Mouse (Mus musculus): Measurements from ENCODE around the gene Rnase4.

Gene Rnase4

DNA sequence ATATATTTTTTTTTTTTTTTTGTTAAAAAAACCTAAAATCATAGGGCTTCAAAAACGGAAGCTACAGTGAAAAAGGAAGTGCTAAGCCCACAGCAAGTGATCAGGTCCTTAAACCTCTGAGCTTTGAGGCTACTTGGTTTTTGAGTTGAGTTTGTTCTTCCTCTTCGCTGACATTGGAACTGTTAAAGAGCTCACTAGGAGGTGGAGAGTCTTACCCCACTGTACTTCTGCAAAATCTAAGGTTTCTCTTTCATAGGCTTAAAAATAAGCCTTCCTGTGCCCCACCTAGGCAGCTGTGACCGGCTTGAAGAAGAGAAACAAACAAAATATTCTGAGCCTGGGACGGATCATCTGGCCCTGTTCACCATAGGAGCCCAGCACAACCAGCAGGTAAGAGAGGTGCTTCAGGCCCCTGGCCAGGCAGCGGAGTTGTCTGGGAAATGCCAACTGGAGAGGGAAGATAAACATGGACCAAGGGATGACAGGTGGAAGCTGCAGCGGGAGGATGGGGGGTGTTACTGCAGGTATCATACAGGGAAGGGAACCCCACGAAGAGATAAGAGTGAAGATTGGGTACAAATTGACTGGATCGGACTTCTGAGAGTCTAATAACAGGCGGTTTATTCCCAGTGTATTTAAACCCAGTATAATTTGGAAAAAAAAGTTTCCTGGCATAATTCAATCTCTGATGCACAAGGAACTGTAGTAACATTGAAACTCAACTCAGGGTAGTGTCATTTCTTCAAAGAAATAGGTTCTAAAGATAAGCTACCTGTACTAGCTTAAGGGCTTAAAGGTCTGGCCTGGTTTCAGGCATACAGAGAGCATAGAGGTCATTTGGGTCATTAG lies 38.1 kb downstream of the Rnase4 start:
- DNase-seq (ENCODE audit: low spot score in 2 of 2), result no peak

DNA sequence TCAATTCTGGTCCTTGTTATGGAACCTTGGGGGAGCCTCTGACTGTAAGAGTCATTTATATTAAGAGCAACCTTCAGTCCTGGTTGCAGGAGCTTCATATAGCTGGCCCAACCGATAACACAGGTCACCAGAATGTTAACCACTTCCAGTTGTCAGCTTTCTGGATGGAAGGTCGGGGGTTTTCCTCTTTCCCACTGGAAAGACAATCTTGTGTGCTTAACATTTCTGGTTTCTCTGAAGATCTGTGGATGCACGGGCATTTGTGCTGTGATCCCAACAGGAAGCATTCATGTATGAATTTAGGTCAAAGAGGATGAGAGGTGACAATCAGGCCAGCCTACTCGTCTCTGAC lies 38.7 kb downstream of the Rnase4 start:
- no peak for DNase-seq (ENCODE audit: low spot score in 2 of 2)

DNA sequence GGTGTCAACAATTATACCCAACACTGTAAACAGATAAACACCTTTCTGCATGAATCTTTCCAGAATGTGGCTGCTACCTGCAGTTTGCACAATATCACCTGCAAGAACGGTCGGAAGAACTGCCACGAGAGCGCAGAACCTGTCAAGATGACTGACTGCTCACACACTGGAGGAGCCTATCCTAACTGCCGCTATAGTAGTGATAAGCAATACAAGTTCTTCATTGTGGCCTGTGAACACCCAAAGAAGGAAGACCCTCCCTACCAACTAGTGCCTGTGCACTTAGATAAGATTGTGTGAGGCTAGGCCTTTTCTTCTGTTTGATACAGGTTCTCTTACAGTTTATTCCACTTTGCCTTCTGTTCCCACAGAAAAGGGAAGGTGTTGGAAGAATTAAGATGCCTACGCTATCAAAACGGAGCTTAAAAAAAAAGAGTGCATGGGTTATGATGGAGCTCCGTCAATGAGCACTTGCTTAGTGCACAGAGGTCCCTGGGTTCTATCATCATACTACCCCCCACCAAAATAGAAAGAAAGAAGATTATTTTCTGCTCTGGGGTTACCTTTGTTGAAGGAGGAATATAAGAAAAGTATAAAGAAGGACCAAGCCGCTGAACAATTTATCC lies 39.6 kb downstream of the Rnase4 start:
- no peak for DNase-seq (ENCODE audit: low spot score in 2 of 2)

DNA sequence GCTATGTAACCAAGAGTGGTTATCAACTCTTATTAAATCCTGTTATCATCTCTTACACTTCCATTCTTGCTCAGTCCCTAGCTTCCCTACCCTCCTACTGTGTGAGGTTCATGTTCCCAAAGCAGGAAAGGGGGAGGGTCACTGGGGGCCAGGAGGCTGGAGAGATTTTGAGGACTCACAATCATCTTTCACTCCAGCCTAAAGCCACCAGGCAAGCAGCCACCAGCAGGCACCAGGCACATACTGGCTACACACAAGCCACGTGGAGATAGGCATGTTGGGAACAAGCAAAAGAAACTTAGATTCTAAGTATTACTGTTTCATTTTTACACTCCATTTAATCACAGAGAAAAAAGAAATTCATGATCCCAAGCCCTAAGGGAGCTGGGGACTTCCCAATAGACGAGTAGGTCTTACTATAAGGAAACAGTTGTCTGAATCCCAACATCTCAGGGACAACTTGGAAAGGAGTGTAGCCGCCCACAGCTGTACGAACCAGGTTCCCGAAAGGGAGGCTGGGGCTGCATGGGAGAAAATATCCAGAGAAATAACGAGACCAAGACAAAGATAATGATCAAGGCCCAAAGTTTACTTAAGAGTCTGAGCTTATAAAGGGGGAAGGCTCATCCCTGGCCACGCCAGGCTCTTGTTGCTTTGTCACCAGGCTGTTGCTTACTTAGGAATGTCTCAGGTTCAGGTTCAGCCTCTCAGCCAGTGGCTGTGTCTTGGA lies 40.4 kb downstream of the Rnase4 start:
- DNase-seq (ENCODE audit: low spot score in 2 of 2), result no peak

DNA sequence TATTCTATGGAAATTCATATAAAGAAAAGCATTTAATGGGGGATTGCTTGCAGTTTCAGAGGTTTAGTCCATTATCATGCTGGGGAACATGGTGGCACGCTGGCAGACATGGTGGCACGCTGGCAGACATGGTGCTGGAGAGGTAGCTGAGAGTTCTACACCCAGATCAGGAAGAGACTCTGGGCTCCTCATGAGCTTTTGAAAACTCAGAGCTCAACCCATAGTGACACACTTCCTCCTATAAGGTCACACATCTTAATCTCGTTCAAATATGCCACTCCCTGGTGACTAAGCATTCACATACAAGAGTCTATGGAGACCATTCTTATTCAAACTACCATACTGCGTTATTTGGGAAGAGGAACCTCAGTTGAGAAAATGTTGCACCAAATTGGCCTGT lies 41.5 kb downstream of the Rnase4 start:
- DNase-seq (ENCODE audit: low spot score in 2 of 2), result no peak

DNA sequence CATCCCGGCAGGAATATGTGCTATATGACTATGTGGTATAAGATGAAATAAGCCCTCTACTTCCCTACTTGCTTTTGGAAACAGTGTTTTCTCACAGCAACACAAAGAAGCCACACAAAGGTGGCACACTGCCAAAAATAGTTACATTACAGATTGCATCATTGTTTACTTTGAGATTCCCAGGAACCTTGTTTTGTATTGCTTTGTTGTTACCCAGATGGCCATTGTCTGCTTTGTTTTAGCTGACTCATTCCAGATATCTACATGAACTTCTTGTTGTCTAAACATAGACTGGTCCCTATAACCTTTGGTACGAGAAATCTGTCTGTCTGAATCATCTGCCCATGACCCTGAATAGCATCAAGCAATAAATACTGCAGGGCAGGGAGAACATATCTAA lies 49.5 kb downstream of the Rnase4 start:
- DNase-seq (ENCODE audit: low spot score in 2 of 2), result no peak

- no peak for DNase-seq (ENCODE audit: low spot score in 2 of 2)
Measured at GRCm38 (mm10) chr14:51142119-51142518, 51.2 kb downstream of the Rnase4 start.

DNA sequence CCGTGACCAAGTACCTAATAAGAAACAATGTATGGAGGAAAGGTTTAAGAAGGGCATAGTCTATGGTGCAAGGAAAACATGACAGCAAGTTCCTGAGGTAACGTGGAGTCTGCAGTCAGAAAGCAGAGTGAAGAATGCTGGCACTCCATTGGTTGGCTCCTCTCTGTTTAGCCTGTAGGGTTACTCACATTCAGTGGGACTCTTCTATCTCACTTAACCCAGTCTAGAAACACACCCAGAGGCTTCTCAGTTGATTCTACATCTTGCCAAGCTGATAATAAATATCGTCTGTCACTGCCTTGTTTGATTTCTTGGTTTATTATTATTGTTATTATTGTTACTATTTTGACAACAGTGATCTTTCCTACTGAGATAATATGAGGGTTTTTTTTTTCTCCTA lies 51.7 kb downstream of the Rnase4 start:
- no peak for DNase-seq (ENCODE audit: low spot score in 2 of 2)

DNA sequence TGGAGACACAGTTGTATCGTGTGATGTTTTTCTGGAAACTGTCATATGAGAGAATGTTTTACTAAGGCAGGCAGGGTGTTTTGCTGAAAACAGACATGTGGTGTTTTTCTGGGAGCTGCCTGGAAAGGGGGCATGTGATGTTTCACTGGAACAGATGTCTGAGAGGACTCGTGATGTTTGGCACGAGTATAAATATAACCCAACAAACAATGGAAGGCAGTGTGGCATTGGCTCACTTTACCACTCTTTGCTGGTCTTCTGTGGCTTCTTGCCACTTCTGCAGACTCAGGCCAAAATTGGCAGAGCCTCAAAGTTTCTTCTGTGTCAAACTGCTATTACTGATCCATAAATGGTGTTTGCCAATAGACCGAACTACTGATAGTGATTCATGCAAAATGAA lies 52.4 kb downstream of the Rnase4 start:
- DNase-seq (ENCODE audit: low spot score in 2 of 2), result no peak

GRCm38 (mm10) chr14:51143937-51144336 lies 53.1 kb downstream of the Rnase4 start:
- DNase-seq (ENCODE audit: low spot score in 2 of 2), result no peak

GRCm38 (mm10) chr14:51144451-51144850 lies 53.6 kb downstream of the Rnase4 start:
- DNase-seq (ENCODE audit: low spot score in 2 of 2), result no peak

- DNase-seq (ENCODE audit: low spot score in 2 of 2), result no peak
Measured at GRCm38 (mm10) chr14:51145521-51145920, 54.6 kb downstream of the Rnase4 start.

- DNase-seq (ENCODE audit: low spot score in 2 of 2), result no peak
Measured at GRCm38 (mm10) chr14:51146685-51147084, 55.8 kb downstream of the Rnase4 start, which contains the start of gene Rnase1. Rnase1 (minus strand) TSS chr14:51146785.

DNA sequence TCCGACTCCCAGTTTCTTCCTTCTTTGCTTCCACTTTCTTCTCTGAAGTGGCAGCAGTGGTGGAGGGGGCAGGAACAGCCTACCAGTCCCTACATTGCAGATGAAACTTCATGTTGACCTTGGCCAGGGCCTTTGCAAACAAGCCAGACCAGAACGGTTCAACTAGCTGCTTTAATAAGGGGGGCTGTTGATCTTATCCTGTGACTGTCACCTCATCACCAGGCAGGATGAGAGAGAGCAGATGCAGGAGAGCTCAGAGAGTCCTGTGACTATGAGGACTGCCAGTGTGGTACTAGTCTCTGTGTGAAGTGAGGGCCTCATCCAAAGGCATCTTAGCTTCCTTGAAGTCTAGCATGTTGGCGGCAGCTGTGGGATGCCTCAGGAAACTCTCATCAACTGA lies 57.1 kb downstream of the Rnase4 start:
- DNase-seq (ENCODE audit: low spot score in 2 of 2), result no peak

DNA sequence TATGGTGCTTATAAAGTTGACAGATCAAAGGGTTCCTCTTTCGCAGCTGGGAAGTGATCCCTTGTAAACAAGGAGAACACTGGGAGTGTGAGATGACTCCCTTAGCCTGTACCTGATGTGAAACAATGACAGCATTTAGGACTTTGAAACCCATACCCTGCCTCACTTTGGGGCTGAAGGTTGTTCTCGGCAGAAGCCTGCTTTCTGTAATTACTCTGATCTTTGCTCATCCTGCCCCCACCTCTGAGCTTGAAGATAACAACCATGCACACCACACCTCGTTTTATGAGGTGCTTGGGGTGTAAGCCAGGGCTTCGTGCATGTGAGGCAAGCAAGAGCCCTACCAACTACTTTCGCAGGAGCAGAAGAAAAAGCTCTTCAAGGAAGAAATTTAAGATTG lies 58.3 kb downstream of the Rnase4 start:
- no peak for DNase-seq (ENCODE audit: low spot score in 2 of 2)

DNA sequence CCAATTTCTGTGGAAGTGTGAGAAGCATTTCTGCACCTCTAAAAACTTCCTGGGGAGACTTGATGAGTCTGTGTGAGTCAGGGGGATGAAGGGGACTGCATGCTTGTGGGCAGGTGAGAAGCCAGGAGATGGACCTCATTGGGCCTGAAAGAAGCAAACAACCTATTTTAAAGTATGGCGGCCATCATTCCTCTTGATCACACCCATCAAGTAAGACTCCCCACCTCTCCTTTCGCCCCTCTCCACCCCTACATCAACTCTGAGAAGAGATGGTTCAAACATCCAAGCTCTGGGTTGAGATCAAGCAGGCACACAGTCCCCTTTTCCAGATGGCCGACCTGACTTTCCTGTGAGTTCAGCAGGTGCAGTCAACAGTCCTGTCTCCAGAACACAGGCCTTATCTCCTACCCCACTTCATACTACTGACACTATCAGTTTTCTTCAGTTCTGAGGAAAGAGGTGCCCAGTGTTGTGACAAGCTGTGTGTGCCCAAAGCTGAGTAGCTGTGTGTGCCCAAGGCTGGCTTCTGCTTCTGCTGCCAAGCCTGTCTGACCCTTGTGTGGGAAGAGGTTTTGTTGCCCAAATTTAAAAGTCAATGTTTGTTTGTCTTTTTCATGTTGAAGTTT lies 59.4 kb downstream of the Rnase4 start:
- DNase-seq (ENCODE audit: low spot score in 2 of 2), result no peak

GRCm38 (mm10) chr14:51152249-51152870 lies 61.5 kb downstream of the Rnase4 start:
- no peak for DNase-seq (ENCODE audit: low spot score in 2 of 2)
